8 mouse cellular contexts compared by ENCODE assay signal in the genomic region with DNA sequence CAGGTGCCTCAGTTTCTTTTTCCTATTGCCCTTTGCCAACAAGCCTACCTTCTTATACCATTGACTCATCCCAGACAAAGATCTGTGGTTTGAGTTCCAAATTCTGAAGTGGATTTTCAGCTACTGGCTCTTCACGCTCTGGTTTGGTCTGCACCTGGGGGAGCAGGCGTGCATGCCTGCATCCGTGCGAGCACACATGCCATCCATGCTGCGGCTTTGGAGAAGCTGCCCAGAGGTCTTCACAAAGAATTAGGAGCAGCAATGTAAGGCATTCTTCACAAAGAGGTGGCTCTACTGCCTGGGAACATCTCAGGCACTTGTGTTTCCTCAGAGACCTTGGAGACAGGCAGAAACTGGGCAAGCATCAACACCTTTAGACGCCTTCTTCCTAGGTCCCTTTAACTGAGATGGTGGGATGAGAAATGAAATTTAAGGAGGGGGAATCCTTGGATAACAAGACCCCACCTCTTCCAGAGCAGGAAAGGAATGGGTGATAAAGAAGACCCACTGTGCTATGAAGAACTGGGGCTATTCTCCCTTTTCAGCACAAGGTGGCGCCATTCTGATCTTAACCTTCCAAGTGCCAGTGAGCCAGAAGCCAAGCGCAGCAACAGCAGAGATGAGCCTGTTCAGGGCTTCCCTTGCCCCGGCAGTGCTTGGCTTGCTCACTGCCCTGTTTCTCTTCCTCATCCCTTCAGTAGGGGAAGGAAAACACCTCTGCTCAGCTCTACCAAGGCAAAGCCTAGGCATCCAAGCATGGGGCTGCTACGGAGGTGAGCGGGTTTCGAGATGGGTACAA.
DNase-seq lines count a peak whose midpoint lies in the region; ATAC-seq lines count a peak whose summit lies in the region.

No protein-coding gene starts in this region.

- WGBS in kidney, embryonic 15.5 days = 61% methylated on average over 12 of the region's 12 CpGs
- 64% methylated on average over 12 of the region's 12 CpGs for WGBS in embryonic facial prominence, embryonic 11.5 days
- WGBS in heart, embryonic 13.5 days = 62% methylated on average over 12 of the region's 12 CpGs

- no peak overlapping the region for H3K9ac ChIP-seq in kidney, embryonic 15.5 days
- H3K9ac ChIP-seq in embryonic facial prominence, embryonic 11.5 days (replicated peaks; ENCODE audit: low read length) = no peak overlapping the region
- peak overlapping the region; percentile 56; the same call in 1 of the 2 replicates for H3K9ac ChIP-seq in heart, embryonic 13.5 days

- no peak overlapping the region for H3K4me2 ChIP-seq in kidney, embryonic 15.5 days
- H3K4me2 ChIP-seq in embryonic facial prominence, embryonic 11.5 days (ENCODE audit: low read depth, low read length) = no peak overlapping the region
- H3K4me2 ChIP-seq in heart, embryonic 13.5 days = no peak overlapping the region

- H3K9me3 ChIP-seq in kidney, embryonic 15.5 days (replicated peaks) = no peaks in the 10 kb centered on the region
- no peaks in the 10 kb centered on the region for H3K9me3 ChIP-seq in embryonic facial prominence, embryonic 11.5 days (replicated peaks; ENCODE audit: control insufficient read depth, low read length)
- H3K9me3 ChIP-seq in heart, embryonic 13.5 days = no peaks in the 10 kb centered on the region

- DNase-seq in kidney, adult 11 months = peak; percentile 73
- DNase-seq in adrenal gland, postnatal 25 days = peak; percentile 51
- DNase-seq in embryonic facial prominence, embryonic 11.5 days (ENCODE audit: low spot score) = peak; percentile 84
- DNase-seq in layer of hippocampus, adult 9-10 months (ENCODE audit: low spot score) = peak; percentile 42
- DNase-seq in lung, postnatal 36 days = peak; percentile 78
- peak; percentile 65 to 79 for DNase-seq in right cerebral cortex, adult 2 months (ENCODE audit: low spot score in 2 of 2)

- no peaks in the 10 kb centered on the region for H3K27me3 ChIP-seq in kidney, embryonic 15.5 days
- no peaks in the 10 kb centered on the region for H3K27me3 ChIP-seq in embryonic facial prominence, embryonic 11.5 days (ENCODE audit: control insufficient read depth, insufficient read depth, low read length)
- no peaks in the 10 kb centered on the region for H3K27me3 ChIP-seq in heart, embryonic 13.5 days (replicated peaks)

- no peak overlapping the region; the same call in 1 of the 2 replicates for H3K27ac ChIP-seq in kidney, embryonic 15.5 days
- H3K27ac ChIP-seq in embryonic facial prominence, embryonic 11.5 days (replicated peaks; ENCODE audit: low read depth, low read length) = no peak overlapping the region
- H3K27ac ChIP-seq in heart, embryonic 13.5 days (replicated peaks) = peak overlapping the region; percentile 68

- peaks cover 13% of the 10 kb centered on the region for H3K4me1 ChIP-seq in kidney, embryonic 15.5 days
- H3K4me1 ChIP-seq in embryonic facial prominence, embryonic 11.5 days (ENCODE audit: control insufficient read depth, insufficient read depth, low read length) = no peaks in the 10 kb centered on the region; the same call in 1 of the 2 replicates
- H3K4me1 ChIP-seq in heart, embryonic 13.5 days = peaks cover 26% of the 10 kb centered on the region

- H3K4me3 ChIP-seq in kidney, embryonic 15.5 days (replicated peaks) = no peak overlapping the region
- H3K4me3 ChIP-seq in embryonic facial prominence, embryonic 11.5 days (ENCODE audit: low read depth, low read length) = no peak overlapping the region
- no peak overlapping the region for H3K4me3 ChIP-seq in heart, embryonic 13.5 days

- ATAC-seq in kidney, embryonic 15.5 days (replicated peaks; ENCODE audit: low FRiP score) = no peak; the same call in 1 of the 2 replicates
- ATAC-seq in embryonic facial prominence, embryonic 11.5 days (replicated peaks; ENCODE audit: insufficient number of reproducible peaks, low FRiP score, low TSS enrichment, low read depth) = no peak
- ATAC-seq in heart, embryonic 13.5 days (ENCODE audit: extremely low read depth, insufficient number of reproducible peaks, low FRiP score, low TSS enrichment) = no peak

- peaks cover 10% of the 10 kb centered on the region; the same call in 1 of the 2 replicates for H3K36me3 ChIP-seq in kidney, embryonic 15.5 days
- H3K36me3 ChIP-seq in embryonic facial prominence, embryonic 11.5 days (replicated peaks; ENCODE audit: control insufficient read depth, insufficient read depth, low read depth, low read length) = no peaks in the 10 kb centered on the region
- H3K36me3 ChIP-seq in heart, embryonic 13.5 days = peaks cover 19% of the 10 kb centered on the region
